Mouse (Mus musculus): ENCODE measurements at regions not wholly inside any gene's neighbourhood (a gene's known extent, or its start where the extent isn't known, plus 50 kb on each side); places are given as distances from the start of the nearest gene placed in this dataset.

- no peaks in the 10 kb centered on the region for H3K27me3 ChIP-seq (ENCODE audit: control insufficient read depth, insufficient read depth, low read length)
- no peak overlapping the region for H3K9ac ChIP-seq (ENCODE audit: low read length)
- H3K9me3 ChIP-seq (ENCODE audit: control insufficient read depth, low read length): no peaks in the 10 kb centered on the region
- DNase-seq (ENCODE audit: low spot score, missing footprints): peak; percentile 79
- no peak for ATAC-seq (ENCODE audit: low FRiP score)
- no peak overlapping the region for H3K4me3 ChIP-seq (ENCODE audit: low read depth, low read length)
- no peak overlapping the region for H3K4me2 ChIP-seq
- no peak overlapping the region for H3K27ac ChIP-seq (ENCODE audit: low read depth, low read length)
- no peaks in the 10 kb centered on the region for H3K36me3 ChIP-seq (ENCODE audit: control insufficient read depth, insufficient read depth, low read length)
- WGBS: 92% methylated on average over 2 of the region's 2 CpGs
- H3K4me1 ChIP-seq (ENCODE audit: control insufficient read depth, insufficient read depth, low read length): no peaks in the 10 kb centered on the region
Measured at GRCm38 (mm10) chr17:65193341-65193740, 347.2 kb downstream of the Tmem232 start.

GRCm38 (mm10) chr17:65192432-65193059 lies 348.0 kb downstream of the Tmem232 start:
- DNase-seq (ENCODE audit: low spot score, missing footprints) (peak; percentile 73), ATAC-seq (ENCODE audit: low FRiP score) (peak; percentile 46; the same call in 1 of the 2 replicates)
- WGBS: 77% methylated on average over 12 of the region's 12 CpGs
- Histone ChIP-seq H3K27me3 (ENCODE audit: control insufficient read depth, insufficient read depth, low read length) (no peaks in the 10 kb centered on the region), H3K4me2 (no peak overlapping the region), H3K9ac (ENCODE audit: low read length) (no peak overlapping the region), H3K4me3 (ENCODE audit: low read depth, low read length) (no peak overlapping the region), H3K36me3 (ENCODE audit: control insufficient read depth, insufficient read depth, low read length) (no peaks in the 10 kb centered on the region), H3K27ac (ENCODE audit: low read depth, low read length) (no peak overlapping the region), H3K9me3 (ENCODE audit: control insufficient read depth, low read length) (no peaks in the 10 kb centered on the region), H3K4me1 (ENCODE audit: control insufficient read depth, insufficient read depth, low read length) (no peaks in the 10 kb centered on the region)

- Histone ChIP-seq H3K4me2 (no peak overlapping the region), H3K36me3 (ENCODE audit: control insufficient read depth, insufficient read depth, low read length) (no peaks in the 10 kb centered on the region), H3K27me3 (ENCODE audit: control insufficient read depth, insufficient read depth, low read length) (no peaks in the 10 kb centered on the region), H3K9me3 (ENCODE audit: control insufficient read depth, low read length) (no peaks in the 10 kb centered on the region), H3K4me3 (ENCODE audit: low read depth, low read length) (no peak overlapping the region), H3K27ac (ENCODE audit: low read depth, low read length) (no peak overlapping the region), H3K9ac (ENCODE audit: low read length) (no peak overlapping the region), H3K4me1 (ENCODE audit: control insufficient read depth, insufficient read depth, low read length) (no peaks in the 10 kb centered on the region)
- ATAC-seq (ENCODE audit: low FRiP score) (no peak), DNase-seq (ENCODE audit: low spot score, missing footprints) (peak; percentile 64)
- WGBS: 86% methylated on average over 12 of the region's 12 CpGs
Measured at GRCm38 (mm10) chr17:65190839-65191591, 349.6 kb downstream of the Tmem232 start.

GRCm38 (mm10) chr17:65181164-65181563 lies 345.3 kb upstream of the 4930583I09Rik start:
- peak; percentile 66 for DNase-seq (ENCODE audit: low spot score, missing footprints)
- Histone ChIP-seq H3K27me3 (ENCODE audit: control insufficient read depth, insufficient read depth, low read length) (no peaks in the 10 kb centered on the region), H3K9me3 (ENCODE audit: control insufficient read depth, low read length) (no peaks in the 10 kb centered on the region), H3K4me1 (ENCODE audit: control insufficient read depth, insufficient read depth, low read length) (no peaks in the 10 kb centered on the region), H3K36me3 (ENCODE audit: control insufficient read depth, insufficient read depth, low read length) (no peaks in the 10 kb centered on the region), H3K27ac (ENCODE audit: low read depth, low read length) (no peak overlapping the region), H3K9ac (ENCODE audit: low read length) (no peak overlapping the region), H3K4me3 (ENCODE audit: low read depth, low read length) (no peak overlapping the region), H3K4me2 (no peak overlapping the region)
- no peak for ATAC-seq (ENCODE audit: low FRiP score)
- WGBS: 85% methylated on average over 4 of the region's 4 CpGs

GRCm38 (mm10) chr17:65175770-65176169 lies 339.9 kb upstream of the 4930583I09Rik start:
- no peak overlapping the region for H3K4me2 ChIP-seq
- no peaks in the 10 kb centered on the region for H3K36me3 ChIP-seq (ENCODE audit: control insufficient read depth, insufficient read depth, low read length)
- no peak overlapping the region for H3K4me3 ChIP-seq (ENCODE audit: low read depth, low read length)
- WGBS: 74% methylated on average over 4 of the region's 4 CpGs
- DNase-seq (ENCODE audit: low spot score, missing footprints) (peak; percentile 45), ATAC-seq (ENCODE audit: low FRiP score) (no peak)
- H3K27me3 ChIP-seq (ENCODE audit: control insufficient read depth, insufficient read depth, low read length): no peaks in the 10 kb centered on the region
- H3K27ac ChIP-seq (ENCODE audit: low read depth, low read length): no peak overlapping the region
- no peaks in the 10 kb centered on the region for H3K9me3 ChIP-seq (ENCODE audit: control insufficient read depth, low read length)
- no peak overlapping the region for H3K9ac ChIP-seq (ENCODE audit: low read length)
- no peaks in the 10 kb centered on the region for H3K4me1 ChIP-seq (ENCODE audit: control insufficient read depth, insufficient read depth, low read length)

- Histone ChIP-seq H3K4me2 (no peak overlapping the region), H3K4me3 (ENCODE audit: low read depth, low read length) (no peak overlapping the region), H3K4me1 (ENCODE audit: control insufficient read depth, insufficient read depth, low read length) (no peaks in the 10 kb centered on the region), H3K27me3 (ENCODE audit: control insufficient read depth, insufficient read depth, low read length) (no peaks in the 10 kb centered on the region), H3K9ac (ENCODE audit: low read length) (no peak overlapping the region), H3K36me3 (ENCODE audit: control insufficient read depth, insufficient read depth, low read length) (no peaks in the 10 kb centered on the region), H3K9me3 (ENCODE audit: control insufficient read depth, low read length) (no peaks in the 10 kb centered on the region), H3K27ac (ENCODE audit: low read depth, low read length) (no peak overlapping the region)
- ATAC-seq (ENCODE audit: low FRiP score) (no peak), DNase-seq (ENCODE audit: low spot score, missing footprints) (no peak)
- WGBS: 78% methylated on average over 6 of the region's 6 CpGs
Measured at GRCm38 (mm10) chr17:65174114-65174513, 338.2 kb upstream of the 4930583I09Rik start.

- no peak overlapping the region for H3K4me3 ChIP-seq (ENCODE audit: low read depth, low read length)
- no peak for ATAC-seq (ENCODE audit: low FRiP score)
- H3K27ac ChIP-seq (ENCODE audit: low read depth, low read length): no peak overlapping the region
- H3K9me3 ChIP-seq (ENCODE audit: control insufficient read depth, low read length): no peaks in the 10 kb centered on the region
- H3K36me3 ChIP-seq (ENCODE audit: control insufficient read depth, insufficient read depth, low read length): no peaks in the 10 kb centered on the region
- no peak overlapping the region for H3K4me2 ChIP-seq
- WGBS: 94% methylated on average over 3 of the region's 3 CpGs
- no peaks in the 10 kb centered on the region for H3K27me3 ChIP-seq (ENCODE audit: control insufficient read depth, insufficient read depth, low read length)
- H3K9ac ChIP-seq (ENCODE audit: low read length): no peak overlapping the region
- H3K4me1 ChIP-seq (ENCODE audit: control insufficient read depth, insufficient read depth, low read length): no peaks in the 10 kb centered on the region
- DNase-seq (ENCODE audit: low spot score, missing footprints): no peak
Measured at GRCm38 (mm10) chr17:65173236-65173635, 337.4 kb upstream of the 4930583I09Rik start.

- H3K9me3 ChIP-seq (ENCODE audit: control insufficient read depth, low read length): no peaks in the 10 kb centered on the region
- H3K27me3 ChIP-seq (ENCODE audit: control insufficient read depth, insufficient read depth, low read length): no peaks in the 10 kb centered on the region
- no peak overlapping the region for H3K27ac ChIP-seq (ENCODE audit: low read depth, low read length)
- H3K9ac ChIP-seq (ENCODE audit: low read length): no peak overlapping the region
- H3K4me3 ChIP-seq (ENCODE audit: low read depth, low read length): no peak overlapping the region
- WGBS: 71% methylated on average over 4 of the region's 4 CpGs
- no peaks in the 10 kb centered on the region for H3K36me3 ChIP-seq (ENCODE audit: control insufficient read depth, insufficient read depth, low read length)
- no peak for ATAC-seq (ENCODE audit: low FRiP score)
- no peaks in the 10 kb centered on the region for H3K4me1 ChIP-seq (ENCODE audit: control insufficient read depth, insufficient read depth, low read length)
- no peak overlapping the region for H3K4me2 ChIP-seq
- no peak for DNase-seq (ENCODE audit: low spot score, missing footprints)
Measured at GRCm38 (mm10) chr17:65170691-65171090, 334.8 kb upstream of the 4930583I09Rik start.

GRCm38 (mm10) chr17:65169981-65170617 lies 334.2 kb upstream of the 4930583I09Rik start:
- Histone ChIP-seq H3K4me1 (ENCODE audit: control insufficient read depth, insufficient read depth, low read length) (no peaks in the 10 kb centered on the region), H3K9me3 (ENCODE audit: control insufficient read depth, low read length) (no peaks in the 10 kb centered on the region), H3K27me3 (ENCODE audit: control insufficient read depth, insufficient read depth, low read length) (no peaks in the 10 kb centered on the region), H3K4me3 (ENCODE audit: low read depth, low read length) (no peak overlapping the region), H3K36me3 (ENCODE audit: control insufficient read depth, insufficient read depth, low read length) (no peaks in the 10 kb centered on the region), H3K9ac (ENCODE audit: low read length) (no peak overlapping the region), H3K4me2 (no peak overlapping the region), H3K27ac (ENCODE audit: low read depth, low read length) (no peak overlapping the region)
- ATAC-seq (ENCODE audit: low FRiP score): no peak
- DNase-seq (ENCODE audit: low spot score, missing footprints): no peak
- 85% methylated on average over 4 of the region's 4 CpGs for WGBS
